Mouse (Mus musculus): ENCODE measurements around the gene Tomt.

Gene Tomt

DNA sequence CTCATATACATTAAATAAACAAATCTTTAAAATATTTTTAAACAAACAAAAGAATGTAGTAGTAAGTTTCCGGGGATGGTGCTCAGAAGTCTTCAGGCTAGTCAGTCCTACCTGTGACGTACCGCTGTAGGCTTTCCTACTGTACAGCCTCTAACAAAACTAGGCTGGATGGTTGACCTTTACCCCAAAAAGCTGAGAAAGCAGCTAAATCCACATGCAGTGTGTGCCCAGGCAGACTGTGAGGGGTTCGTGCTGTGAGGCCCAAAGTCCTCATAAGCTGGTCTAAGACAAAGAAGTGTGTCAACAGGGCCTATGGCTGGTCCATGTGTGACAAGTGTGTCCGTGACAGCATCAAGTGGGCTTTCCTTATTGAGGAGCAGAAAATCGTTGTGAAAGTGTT is 53.3 kb downstream of the Tomt start:
- no peak for DNase-seq

DNA sequence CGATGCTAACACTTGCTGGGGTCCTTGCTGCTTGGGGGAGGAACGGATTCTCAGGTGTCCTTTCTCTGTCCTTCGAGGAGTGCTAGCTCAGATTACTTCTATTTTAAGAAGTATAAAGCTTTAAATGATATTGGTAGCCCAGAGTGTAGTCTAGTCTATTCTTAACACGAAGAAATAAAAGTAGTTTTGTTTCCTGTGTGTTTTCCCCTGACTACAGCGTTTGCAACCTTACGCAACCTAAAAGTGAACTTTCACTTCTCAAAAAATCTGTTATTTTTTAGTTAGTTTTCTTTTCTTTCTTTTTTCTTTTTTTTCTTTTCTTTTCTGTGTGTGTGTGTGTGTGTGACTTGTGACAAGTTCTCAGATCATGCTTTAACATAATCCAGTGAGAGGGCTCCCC is 54.5 kb downstream of the Tomt start:
- no peak for DNase-seq
